Mouse (Mus musculus) layer of hippocampus, postnatal 25 days (tissue): ENCODE data around the gene Ifit3. TPM values are rescaled to one million over a fixed set of nuclear protein-coding genes. Genes with fewer than 3 reads are reported as not detected.
"Not testable (repeated sequence)": the region's sequence is repeated elsewhere in the genome, so short reads cannot be mapped to it uniquely, and the experiment has no call there.

Source experiments
- DNase-seq, 2 experiments: peaks; one replicate each; pipeline ENCODE4 v3.0.0; 2022; ENCODE audit warnings: mixed read lengths in 2 of 2, low spot score in 1 of 2; ENCODE audit errors: extremely low spot score in 1 of 2
- total RNA-seq, 2 experiments: library from RNA; stranded (reverse); gene quantifications; 2 replicates each; pipeline ENCODE4 v1.2.3; 2021

Ifit3 gene
- total RNA-seq, 2 experiments from 2014 or later = 1.3 to 2.1 TPM

DNA sequence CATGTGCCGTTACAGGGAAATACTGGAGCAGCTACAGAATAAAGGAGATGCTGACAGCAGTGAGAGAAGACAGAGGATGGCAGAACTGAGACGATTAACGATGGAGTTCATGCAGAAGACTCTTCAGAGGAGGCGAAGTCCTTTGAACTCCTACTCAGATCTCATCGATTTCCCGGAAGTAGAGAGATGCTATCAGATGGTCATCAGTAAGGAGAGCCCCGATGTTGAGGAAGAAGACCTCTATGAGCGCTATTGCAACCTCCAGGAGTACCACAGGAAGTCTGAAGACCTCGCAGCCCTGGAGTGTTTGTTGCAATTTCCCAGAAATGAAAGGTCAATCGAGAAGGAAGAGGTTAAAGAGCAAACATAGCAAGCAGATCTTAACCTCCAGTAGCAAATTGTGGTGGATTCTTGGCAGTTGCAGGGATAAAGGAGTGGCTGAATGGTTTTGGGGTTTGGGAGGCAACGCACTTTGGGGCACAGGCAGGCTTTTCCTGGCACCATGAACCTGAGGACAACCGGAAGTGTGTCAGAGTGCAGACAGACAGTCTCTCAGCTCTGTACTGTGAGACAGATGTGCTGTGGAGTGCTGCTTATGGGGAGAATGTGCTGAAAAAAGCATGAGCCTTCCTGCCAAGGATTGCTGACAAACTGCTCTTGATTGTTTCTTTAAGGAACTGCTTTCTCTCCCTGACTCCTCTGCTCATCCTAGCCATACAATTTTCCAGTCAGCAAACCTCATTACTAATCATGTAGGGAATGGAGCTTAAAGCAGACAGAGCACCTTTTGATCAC is 4.8 kb downstream of the Ifit3 start:
- not testable (repeated sequence) for DNase-seq

DNA sequence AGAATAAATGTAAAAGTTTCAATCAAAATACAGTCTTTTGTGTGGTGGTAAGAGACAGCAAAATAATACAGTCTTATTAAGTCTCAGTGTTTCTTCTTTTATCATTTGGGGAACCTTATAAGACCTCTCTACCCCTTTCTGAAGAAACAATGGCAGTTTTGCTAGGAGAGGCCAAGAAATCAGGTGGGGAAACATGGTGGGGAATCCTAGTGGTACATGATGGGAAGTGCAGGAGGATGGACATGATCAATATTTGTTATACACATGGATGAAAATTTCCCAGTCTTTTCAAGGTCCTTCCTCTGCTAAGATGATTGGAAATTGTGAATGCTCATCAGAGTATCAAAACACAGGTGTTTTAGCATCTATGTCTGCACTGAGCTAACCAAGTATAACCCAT is 5.6 kb downstream of the Ifit3 start:
- no peak for DNase-seq

DNA sequence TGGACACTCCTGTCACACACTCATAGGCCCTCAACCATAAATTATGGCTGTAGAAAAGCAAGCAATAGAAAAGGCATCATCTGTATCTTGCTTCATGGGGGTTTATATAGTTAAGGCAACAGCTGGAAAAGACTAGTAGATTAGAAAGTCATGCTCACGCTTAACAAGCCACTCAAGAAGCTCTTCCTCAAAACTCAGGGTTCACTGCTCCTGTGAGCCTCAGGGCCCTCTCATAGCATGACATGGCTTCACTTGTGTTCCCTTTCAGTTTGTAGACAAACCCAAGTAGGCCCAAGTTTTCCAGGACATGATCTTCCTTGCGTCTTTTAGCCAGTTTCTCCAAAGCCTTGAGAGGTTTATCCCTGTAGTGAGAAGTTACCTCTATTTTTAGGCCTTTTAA is 10.1 kb downstream of the Ifit3 start:
- no peak for DNase-seq

DNA sequence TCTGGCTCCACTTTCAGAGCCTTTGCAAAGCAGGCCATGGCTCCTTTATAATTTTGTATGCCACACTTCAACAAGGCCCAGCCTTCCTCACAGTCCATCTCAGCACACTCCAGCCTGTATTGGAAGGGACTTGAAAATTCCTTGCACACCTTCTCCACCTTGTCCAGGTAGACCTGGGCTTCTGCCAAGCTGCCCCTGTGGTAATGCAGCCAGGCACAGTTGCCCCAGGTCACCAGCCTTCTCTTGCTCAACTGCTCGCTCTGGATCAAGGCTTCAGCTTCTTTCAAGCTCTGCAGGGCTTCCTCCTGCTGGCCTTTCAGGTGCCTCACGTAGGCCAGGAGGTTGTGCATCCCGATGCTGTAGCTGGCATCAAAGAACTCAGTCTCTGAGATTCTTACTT is 11.2 kb downstream of the Ifit3 start:
- DNase-seq = not testable (repeated sequence)

DNA sequence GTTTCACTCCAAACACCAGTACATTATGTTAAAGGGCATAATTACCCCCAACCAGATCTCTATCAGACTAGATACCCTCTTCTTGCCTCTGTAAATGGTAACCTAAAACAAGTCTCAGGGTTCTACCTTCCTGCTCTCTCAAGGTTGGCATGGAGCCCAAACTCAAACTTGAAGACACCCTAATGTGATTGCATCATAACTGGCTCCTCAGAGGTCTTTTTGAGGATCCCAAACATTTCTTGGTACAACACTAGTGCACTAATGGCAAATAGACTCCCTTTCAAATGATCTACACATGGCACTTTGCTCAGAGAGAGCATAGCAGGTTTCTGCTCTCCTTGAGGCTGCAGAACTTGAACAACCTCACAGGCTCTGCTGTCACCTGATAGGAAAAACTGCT is 13.5 kb downstream of the Ifit3 start:
- DNase-seq = no peak

DNA sequence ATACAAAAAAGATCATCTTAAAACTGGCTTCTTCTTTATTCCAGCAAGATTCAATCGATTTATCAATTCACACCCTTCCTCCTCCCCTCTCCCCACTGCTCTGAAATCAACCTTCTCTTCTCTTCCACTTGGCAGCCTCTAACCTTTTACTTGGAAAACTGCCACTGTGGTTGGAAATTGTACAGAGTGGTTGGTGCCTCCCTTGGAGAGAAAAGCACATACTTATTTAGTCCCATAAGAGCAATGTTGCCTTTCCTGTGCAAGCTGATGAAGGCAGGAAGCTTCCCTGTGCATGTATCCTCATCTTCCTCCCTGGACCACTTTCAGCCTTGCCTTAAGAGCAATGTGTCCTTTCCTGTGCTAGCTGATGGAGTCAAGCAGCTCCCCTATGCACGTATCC is 15.0 kb downstream of the Ifit3 start:
- peak in 1 of 2 experiments; percentile 11 for DNase-seq

DNA sequence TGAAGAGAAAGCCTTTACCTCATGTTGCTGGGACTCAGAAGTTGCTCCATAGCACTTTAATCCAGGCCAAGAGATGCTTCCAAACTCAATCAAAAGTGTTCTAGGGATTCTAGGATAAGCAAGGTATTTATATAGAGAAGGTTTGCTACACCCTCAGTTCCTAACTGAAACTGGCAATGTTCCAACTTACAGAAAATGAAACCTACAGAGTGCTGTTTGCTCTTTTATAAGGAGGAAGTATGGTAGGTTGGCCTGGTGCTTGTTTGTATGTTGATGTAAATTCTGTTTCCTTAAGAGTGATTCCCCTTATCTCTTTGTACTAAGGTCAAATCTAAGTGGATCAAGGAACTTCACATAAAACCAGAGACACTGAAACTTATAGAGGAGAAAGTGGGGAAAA is 15.9 kb downstream of the Ifit3 start:
- not testable (repeated sequence) for DNase-seq

DNA sequence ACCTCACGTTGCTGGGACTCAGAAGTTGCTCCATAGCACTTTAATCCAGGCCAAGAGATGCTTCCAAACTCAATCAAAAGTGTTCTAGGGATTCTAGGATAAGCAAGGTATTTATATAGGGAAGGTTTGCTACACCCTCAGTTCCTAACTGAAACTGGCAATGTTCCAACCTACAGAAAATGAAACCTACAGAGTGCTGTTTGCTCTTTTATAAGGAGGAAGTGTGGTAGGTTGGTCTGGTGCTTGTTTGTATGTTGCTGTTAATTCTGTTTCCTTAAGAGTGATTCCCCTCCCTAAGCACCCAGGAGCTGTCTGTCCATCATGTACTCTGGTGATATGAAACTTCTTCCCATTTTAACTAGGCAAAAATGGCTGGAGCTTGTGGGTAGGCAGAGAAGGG is 18.6 kb downstream of the Ifit3 start, which contains the start of gene Ifit1bl1:
Gene Ifit1bl1, minus strand, starts transcription at position 69 of the 400 bp plus-strand sequence.
- DNase-seq = not testable (repeated sequence)

DNA sequence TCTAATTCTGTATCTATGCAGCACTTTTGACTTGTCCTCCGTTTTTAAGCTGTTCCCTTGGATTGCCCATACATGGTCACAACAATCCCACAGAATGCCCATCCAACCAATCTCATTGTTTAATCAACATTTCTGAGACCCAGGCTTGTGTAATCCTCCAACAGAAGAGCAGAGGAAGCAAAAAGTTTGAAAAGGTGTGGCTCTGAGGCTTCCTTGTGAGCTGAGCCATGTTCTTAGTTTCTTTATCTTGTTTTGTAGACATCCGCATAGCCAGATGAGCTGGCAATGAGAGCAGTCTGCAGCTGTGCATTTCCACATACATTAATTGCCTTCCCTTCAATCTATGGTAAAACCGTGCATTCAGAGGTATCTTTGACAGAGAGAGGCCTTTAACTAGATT is 22.1 kb downstream of the Ifit3 start:
- DNase-seq = no peak

DNA sequence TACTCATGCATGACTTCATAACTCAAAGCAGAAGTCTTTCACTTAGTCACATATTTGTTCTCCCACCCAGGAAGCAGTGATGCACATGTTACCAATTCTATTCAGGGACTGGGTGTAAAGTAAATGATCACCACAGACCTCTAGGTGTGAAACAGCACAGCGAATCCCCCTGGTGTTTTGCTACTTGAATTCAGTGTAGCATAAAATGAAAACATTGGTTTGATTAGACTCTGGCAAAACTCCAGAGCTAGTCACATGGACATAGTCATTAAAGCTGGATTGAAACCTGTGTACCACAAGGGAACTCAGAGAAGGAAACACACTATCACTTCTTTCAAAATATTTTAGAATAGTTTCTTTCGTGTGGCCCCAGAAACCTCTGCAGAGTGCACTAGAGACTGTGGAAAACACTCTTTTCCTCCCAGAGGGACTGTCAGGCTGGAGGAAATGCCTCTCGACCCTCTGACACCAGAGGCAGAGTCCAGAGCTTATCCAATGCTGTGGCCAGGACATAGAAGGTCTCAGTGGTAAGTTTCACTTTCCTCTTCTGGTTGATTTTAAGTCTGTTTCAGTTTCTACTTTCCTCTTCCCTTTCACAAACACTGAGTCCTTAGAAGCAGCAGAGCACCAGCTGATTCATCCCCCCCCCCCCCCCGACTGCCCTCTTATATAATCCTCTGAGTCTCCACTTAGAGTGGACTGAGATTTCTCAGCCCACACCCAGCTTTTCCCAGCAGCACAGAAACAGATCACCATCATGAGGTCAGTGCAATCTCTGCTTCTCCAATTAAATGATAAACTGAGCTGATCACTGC is 24.1 kb downstream of the Ifit3 start, which contains the start of gene Ifit3b:
Gene Ifit3b, plus strand, starts transcription at position 734 of the 815 bp plus-strand sequence.
- DNase-seq = not testable (repeated sequence)

DNA sequence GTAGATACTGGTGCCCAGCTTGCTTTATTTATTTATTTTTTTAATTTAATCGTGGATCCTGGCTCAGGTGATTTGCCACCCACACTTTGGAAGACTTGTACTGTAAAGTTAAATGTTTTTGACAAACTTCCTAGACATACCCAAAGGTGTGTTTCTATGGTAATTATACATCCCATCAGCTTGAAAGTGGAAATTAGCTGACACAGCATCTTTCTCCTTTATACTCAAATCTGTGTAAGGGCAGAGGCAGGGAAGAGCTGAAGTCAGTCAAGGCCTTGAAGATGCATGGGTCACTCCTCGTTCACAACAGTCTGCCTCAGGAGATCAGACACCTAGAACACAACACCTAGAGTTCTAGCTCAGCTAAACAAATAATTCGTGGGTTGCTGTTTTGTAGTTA is 26.8 kb downstream of the Ifit3 start:
- DNase-seq = not testable (repeated sequence)

DNA sequence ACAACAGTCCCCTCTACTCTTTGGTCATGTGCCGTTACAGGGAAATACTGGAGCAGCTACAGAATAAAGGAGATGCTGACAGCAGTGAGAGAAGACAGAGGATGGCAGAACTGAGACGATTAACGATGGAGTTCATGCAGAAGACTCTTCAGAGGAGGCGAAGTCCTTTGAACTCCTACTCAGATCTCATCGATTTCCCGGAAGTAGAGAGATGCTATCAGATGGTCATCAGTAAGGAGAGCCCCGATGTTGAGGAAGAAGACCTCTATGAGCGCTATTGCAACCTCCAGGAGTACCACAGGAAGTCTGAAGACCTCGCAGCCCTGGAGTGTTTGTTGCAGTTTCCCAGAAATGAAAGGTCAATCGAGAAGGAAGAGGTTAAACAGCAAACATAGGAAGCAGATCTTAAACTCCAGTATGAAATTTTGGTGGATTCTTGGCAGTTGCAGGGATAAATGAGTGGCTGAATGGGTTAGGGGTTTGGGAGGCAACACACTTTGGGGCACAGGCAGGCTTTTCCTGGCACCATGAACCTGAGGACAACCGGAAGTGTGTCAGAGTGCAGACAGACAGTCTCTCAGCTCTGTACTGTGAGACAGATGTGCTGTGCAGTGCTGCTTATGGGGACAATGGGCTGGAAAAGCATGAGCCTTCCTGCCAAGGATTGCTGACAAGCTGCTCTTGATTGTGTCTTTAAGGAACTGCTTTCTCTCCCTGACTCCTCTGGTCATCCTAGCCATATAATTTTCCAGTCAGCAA is 29.1 kb downstream of the Ifit3 start:
- not testable (repeated sequence) for DNase-seq

DNA sequence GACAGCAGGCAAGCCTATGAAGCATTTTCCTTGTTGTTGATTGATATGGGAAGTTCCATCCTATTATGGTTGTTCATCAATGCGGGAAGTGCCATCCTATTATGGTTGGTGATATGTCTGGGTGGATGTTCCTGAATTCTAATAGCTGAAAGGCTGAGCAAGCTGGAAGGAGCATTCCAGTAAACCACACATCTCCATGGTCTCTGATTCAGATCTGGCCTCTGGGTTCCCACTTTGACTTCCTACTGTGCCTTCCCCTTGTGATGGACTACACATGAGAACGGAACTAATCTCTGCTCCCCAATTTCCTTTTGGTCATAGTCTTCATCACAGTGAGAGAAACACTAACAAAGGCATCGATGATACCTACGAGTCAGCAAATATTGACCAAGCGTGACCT is 37.5 kb downstream of the Ifit3 start:
- no peak for DNase-seq

DNA sequence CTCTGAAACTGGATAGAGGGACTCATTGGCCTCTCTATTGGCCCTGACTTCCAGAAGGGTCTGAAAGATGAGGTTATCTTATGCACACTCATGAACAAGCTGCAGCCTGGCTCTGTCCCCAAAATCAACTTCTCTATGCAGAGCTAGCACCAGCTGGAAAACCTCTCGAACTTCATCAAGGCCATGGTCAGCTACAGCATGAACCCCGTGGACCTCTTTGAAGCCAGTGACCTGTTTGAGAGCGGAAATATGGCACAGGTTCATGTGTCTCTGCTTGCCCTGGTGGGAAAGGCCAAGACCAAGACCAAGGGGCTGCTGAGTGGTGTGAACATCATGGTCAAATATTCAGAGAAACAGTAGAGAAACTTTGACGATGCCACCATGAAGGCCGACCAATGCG is 40.5 kb downstream of the Ifit3 start:
- DNase-seq = no peak

DNA sequence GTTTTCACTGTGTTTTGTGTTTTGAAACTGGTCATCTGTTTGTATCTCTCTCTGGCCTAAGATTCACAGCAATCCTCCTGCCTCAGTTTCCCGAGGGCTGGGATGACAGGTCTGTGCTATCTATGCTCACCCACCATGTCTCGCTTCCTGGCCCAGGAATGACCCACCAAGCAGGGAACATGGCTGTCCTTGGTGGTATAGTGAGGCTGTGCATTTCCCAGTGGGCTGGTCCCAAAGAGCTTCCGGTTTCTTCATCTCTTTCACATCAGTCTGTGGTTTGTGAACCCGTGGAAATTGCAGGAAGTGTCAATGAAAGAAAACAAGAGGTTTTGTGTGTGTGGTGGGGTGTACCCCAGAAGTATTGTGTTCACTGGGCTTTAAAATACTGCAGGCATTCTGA is 41.3 kb downstream of the Ifit3 start:
- no peak for DNase-seq

DNA sequence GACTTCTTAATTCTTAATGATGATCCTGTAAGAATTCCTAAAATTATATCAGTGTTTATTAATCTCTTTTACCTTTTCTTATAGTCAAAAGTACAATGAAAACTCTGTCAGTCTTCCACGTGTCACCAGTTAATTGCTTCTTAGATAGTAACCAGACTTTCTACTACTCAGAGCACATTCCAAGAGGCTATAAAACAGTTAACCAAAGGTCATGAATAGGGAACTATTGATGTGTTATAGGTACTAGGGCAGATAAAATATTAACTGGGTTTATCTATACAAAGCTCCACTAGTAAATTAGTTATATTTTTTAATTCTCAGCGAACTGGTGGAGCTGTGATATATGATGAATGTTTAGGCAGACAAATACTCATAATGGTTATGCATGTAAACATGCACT is 44.2 kb downstream of the Ifit3 start:
- DNase-seq = no peak

DNA sequence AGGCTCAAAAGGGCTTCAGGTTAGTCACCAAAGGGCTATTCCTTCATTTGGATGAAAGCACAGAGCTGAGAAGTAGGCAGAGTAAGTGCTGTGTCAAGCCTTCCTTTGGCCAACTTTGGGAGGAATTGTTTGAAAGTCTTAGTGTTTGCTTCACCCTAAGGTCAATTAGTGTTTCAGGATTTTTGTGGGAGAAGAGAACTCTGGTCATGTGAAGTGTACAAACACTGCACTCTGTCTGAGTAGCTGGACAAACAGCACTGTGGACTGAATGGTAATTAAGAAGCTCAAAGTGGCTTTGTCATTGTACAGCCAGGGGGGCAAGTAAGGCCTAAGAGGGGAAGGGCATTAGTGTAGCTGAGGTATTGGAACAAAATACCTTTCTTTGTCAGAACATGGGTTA is 48.2 kb downstream of the Ifit3 start:
- DNase-seq = no peak

DNA sequence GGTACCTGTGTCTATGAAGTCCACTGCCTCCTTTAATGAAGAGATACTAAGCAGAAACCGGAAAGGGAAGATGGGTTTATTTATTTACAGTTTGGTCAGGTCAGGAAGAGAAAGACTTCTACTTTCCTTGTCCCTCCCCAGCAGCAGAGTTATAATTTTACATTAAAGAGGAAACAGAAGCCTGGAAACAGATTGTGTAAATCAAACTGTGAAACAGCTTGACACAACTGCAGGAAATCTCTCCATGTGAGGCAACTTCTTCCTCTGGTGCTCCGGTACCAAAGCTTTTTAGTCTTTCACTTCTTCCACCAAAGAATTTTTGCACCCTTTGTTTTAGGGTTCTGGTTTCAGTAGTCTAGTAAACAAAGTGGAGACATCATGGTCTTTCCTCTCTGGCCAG is 50.2 kb downstream of the Ifit3 start:
- no peak for DNase-seq

DNA sequence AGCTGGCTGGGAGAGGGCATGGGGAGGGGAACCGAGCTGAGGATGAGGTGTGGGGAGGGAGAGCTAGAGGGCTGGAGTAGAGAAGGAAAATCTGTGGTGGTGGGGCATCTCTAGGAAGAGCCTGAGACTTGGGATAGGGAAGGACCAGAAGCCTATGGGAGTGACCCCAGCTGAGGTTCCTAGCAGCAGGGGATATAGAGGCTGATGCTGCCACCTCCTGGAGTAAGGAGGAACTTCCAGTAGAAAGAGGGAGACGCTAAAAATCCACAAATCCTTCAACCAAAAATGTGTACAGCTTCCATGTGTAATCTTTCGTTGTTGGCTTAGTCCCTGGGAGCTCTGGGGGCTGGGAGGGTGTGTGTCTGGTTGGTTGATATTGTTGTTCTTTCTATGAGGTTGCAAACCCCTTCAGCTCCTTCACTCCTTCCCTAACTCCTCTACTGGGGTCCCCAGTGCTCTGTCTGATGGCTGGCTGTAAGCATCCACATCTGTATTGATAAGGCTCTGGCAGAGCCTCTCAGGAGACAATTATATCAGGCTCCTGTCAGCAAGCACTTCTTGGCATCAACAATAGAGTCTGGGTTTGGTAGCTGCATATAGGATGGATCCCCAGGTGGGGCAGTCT is 53.7 kb downstream of the Ifit3 start:
- DNase-seq = peak; percentile 35 to 68
